Mouse (Mus musculus) neural tube, embryonic 12.5 days (tissue): Measurements from ENCODE around the gene Kcnn1. TPM values are rescaled to one million over a fixed set of nuclear protein-coding genes. Genes with fewer than 3 reads are reported as not detected.

Experiments
- ATAC-seq: fragments of 200-750 bp; cut with Nextera tagmentation; 2 replicates; pipeline ENCODE4 v1.8.0; 2017; ENCODE audit warnings: low read depth, mild to moderate bottlenecking, moderate TSS enrichment, moderate library complexity; ENCODE audit not compliant: low FRiP score
- H3K27ac ChIP-seq: fragments of 300-500 bp; sonication (generic); 2 replicates; pipeline ENCODE4 v1.5.1; 2016
- H3K27me3 ChIP-seq: fragments of 300-500 bp; sonication (generic); replicated peaks from 2 replicates; pipeline ENCODE4 v1.6.1; 2016; ENCODE audit warnings: mild to moderate bottlenecking
- H3K36me3 ChIP-seq: fragments of 300-500 bp; sonication (generic); 2 replicates; pipeline ENCODE4 v1.6.1; 2016; ENCODE audit warnings: mild to moderate bottlenecking
- H3K4me1 ChIP-seq: fragments of 300-500 bp; sonication (generic); 2 replicates; pipeline ENCODE4 v1.6.1; 2016
- H3K4me2 ChIP-seq: fragments of 300-500 bp; sonication (generic); replicated peaks from 2 replicates; pipeline ENCODE4 v1.6.1; 2016; ENCODE audit warnings: mild to moderate bottlenecking
- H3K4me3 ChIP-seq: fragments of 300-500 bp; sonication (generic); 2 replicates; pipeline ENCODE4 v1.5.1; 2016
- H3K9ac ChIP-seq: fragments of 300-500 bp; sonication (generic); 2 replicates; pipeline ENCODE4 v1.6.1; 2016; ENCODE audit warnings: mild to moderate bottlenecking
- H3K9me3 ChIP-seq: fragments of 300-500 bp; sonication (generic); 2 replicates; pipeline ENCODE4 v1.6.1; 2016; ENCODE audit warnings: mild to moderate bottlenecking
- WGBS: fragments of 180-500 bp; shearing (Covaris S2); methylation state at CpG from one replicate; pipeline ENCODE4 v1.1.7; 2016; 5-methylcytosine and 5-hydroxymethylcytosine counted together
- polyA plus RNA-seq: library from polyadenylated mRNA; unstranded; fragments of >200 nt; fragmentation: Nextera tagmentation; extraction: Ambion mirVana; gene quantifications from 2 replicates; pipeline ENCODE4 v1.2.1, GENCODE M21; 2016

The Kcnn1 gene
- polyA plus RNA-seq, 1 experiment from 2014 or later: 24.8 TPM

DNA sequence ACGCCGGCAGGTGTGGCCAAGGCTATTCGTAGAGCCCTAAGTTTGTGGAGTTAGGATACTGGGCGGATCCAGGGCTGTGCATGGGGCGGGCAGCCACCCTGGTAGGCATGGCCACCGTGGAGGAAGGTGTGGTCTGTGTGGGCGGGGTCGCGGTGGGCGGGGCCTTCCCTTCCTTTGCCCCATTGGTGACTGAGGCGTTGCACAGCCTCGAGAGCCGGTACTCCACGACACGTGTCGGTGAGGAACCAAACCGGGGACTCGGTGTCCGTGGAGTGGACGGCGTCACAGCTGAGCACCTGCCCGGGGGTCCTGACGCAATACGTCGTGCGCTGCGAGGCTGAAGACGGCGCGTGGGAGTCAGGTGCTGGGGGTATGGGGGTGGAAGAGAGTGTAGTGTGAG, 46.4 kb downstream of the Kcnn1 start:
- Histone ChIP-seq H3K9me3 (0 out of 2 replicates have a peak, but pooled peaks cover 7% of the 10 kb centered on the region), H3K9ac (no peak overlapping the region), H3K36me3 (no peaks in the 10 kb centered on the region), H3K27me3 (peaks cover 42% of the 10 kb centered on the region), H3K4me2 (peak overlapping the region; percentile 48), H3K4me1 (peaks cover 8% of the 10 kb centered on the region; the same call in 1 of the 2 replicates), H3K27ac (no peak overlapping the region), H3K4me3 (no peak overlapping the region)
- no peak for ATAC-seq
- whole genome bisulfite sequencing: 8% methylated on average over 30 of the region's 30 CpGs

DNA sequence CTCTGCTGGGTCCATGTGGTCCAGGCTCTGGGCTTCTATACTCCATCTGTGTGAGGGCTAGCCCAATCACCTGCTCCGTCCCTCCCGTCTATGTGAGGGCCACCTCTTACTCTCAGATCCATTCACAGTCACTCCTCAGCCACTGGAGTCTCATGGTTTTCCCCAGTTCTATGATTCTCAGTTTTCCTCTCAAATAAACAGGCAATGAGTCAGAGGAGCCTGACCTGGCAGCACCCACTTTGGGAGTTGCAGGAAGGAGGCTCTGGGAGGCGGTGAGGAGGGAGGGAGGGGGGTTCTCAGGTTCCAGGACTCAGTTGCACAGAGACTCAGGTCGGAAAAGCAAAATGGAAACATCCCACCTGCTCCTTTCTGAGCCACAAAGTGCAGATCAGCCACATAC, 50.2 kb downstream of the Kcnn1 start:
- no peak for ATAC-seq
- Histone ChIP-seq H3K4me3 (no peak overlapping the region), H3K27me3 (peaks cover 31% of the 10 kb centered on the region), H3K4me2 (no peak overlapping the region), H3K27ac (no peak overlapping the region), H3K36me3 (no peaks in the 10 kb centered on the region), H3K9ac (no peak overlapping the region), H3K9me3 (no peaks in the 10 kb centered on the region), H3K4me1 (peaks cover 8% of the 10 kb centered on the region; the same call in 1 of the 2 replicates)
- WGBS: 71% methylated on average over 4 of the region's 4 CpGs

DNA sequence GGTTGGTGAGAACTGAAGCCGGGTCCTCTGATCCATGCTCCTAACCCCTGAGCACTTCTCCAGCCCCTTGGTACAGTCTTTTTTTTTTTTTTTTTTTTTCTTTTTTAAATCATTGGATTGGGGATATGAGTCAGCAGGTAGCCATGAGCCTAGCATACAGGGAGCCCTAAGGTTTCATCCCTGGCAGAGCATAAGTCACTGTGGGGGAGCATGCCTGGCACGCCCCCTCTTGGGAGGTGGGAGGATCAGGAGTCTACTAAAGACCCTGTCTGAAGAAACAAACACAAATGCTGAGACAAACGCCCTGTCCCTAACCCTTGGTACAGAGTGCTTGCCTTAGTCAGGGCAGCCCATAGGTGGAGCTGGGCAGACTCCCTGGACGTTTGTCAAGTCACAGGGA, 51.0 kb downstream of the Kcnn1 start:
- H3K27me3 ChIP-seq: peaks cover 31% of the 10 kb centered on the region
- no peak overlapping the region for H3K4me3 ChIP-seq
- ATAC-seq: no peak
- no peak overlapping the region for H3K27ac ChIP-seq
- H3K36me3 ChIP-seq: no peaks in the 10 kb centered on the region
- no peaks in the 10 kb centered on the region for H3K9me3 ChIP-seq
- 44% methylated on average over 4 of the region's 4 CpGs for WGBS
- H3K4me1 ChIP-seq: peaks cover 6% of the 10 kb centered on the region; the same call in 1 of the 2 replicates
- H3K9ac ChIP-seq: no peak overlapping the region
- no peak overlapping the region for H3K4me2 ChIP-seq

GRCm38 (mm10) chr8:70810962-70811680, 51.9 kb downstream of the Kcnn1 start:
- Histone ChIP-seq H3K27me3 (peaks cover 22% of the 10 kb centered on the region), H3K9ac (no peak overlapping the region), H3K27ac (no peak overlapping the region), H3K9me3 (no peaks in the 10 kb centered on the region), H3K4me3 (no peak overlapping the region), H3K36me3 (no peaks in the 10 kb centered on the region), H3K4me2 (no peak overlapping the region), H3K4me1 (no peaks in the 10 kb centered on the region)
- ATAC-seq: no peak
- 77% methylated on average over 20 of the region's 20 CpGs for WGBS

DNA sequence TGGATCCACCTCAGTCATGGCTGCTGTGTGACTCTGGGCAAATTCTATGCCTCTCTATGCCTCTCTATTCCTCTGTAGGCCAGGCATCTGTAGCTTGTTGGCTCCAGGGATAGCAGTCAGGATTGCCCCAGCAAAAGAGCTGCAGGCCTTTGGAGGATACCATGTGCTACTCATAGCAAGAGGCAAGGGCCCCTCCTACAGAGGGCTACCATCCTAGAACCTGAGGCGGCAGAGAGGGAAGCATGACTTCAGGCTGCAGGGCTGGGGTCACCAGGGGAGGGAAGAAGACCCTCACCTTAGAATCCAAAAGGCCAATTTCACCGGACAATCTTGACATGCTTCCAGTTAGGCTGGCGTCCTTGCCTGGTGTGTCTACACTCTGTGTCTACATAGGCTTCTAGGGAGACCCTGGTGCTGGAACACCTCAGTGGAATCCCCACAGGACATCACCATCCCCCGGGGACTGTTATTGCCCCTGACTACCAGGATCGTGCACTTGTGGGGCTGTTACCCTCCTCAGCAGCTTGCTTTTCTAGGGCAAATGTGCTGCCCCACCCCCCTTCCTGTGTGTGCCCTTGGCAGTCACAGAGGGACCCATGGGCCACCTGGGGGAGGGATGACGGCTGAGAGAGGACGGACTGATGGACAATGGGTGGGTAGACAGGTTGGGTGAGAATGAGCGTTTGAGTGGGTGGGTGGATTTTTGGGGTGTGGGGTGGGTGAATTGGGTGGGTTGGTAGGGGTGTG, 53.9 kb downstream of the Kcnn1 start:
- H3K36me3 ChIP-seq: no peaks in the 10 kb centered on the region
- H3K27ac ChIP-seq: no peak overlapping the region
- ATAC-seq: no peak
- H3K4me2 ChIP-seq: no peak overlapping the region
- H3K4me3 ChIP-seq: no peak overlapping the region
- WGBS: 75% methylated on average over 8 of the region's 8 CpGs
- H3K9me3 ChIP-seq: no peaks in the 10 kb centered on the region
- peaks cover 9% of the 10 kb centered on the region for H3K4me1 ChIP-seq
- peaks cover 23% of the 10 kb centered on the region for H3K27me3 ChIP-seq
- H3K9ac ChIP-seq: no peak overlapping the region

DNA sequence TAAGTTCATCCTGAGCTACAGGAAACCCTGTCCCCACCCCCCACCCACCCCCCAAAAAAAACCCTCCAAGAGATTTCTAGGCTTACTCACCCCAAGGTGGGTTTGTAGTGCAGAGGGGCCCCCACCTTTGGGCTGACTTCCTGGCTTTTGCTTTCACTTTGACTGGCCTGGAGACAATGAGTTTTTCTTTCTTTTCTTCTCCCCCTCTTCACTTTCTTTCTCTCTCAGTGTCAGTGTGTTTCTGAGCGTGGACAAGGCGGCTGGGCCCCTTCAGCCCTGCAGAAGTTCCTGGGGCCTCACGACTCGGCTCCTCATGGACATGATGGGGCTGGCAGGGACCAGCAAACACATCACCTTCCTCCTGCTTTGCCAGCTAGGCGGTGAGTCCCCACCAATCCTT, 54.8 kb downstream of the Kcnn1 start, which contains the start of gene Il12rb1:
Gene Il12rb1, plus strand, starts transcription at position 211 of the 400 bp plus-strand sequence.
- H3K27me3 ChIP-seq: peaks cover 32% of the 10 kb centered on the region
- no peak within 1 kb of the TSS for H3K4me2 ChIP-seq
- no peak within 1 kb of the TSS for H3K27ac ChIP-seq
- H3K4me3 ChIP-seq: no peak within 1 kb of the TSS
- 64% methylated on average over 5 of the region's 5 CpGs for WGBS
- no peak within 1 kb of the TSS for H3K9ac ChIP-seq
- peaks cover 15% of the 10 kb centered on the region for H3K4me1 ChIP-seq
- H3K36me3 ChIP-seq: no peaks in the 10 kb centered on the region
- no peak for ATAC-seq
- H3K9me3 ChIP-seq: no peaks in the 10 kb centered on the region

DNA sequence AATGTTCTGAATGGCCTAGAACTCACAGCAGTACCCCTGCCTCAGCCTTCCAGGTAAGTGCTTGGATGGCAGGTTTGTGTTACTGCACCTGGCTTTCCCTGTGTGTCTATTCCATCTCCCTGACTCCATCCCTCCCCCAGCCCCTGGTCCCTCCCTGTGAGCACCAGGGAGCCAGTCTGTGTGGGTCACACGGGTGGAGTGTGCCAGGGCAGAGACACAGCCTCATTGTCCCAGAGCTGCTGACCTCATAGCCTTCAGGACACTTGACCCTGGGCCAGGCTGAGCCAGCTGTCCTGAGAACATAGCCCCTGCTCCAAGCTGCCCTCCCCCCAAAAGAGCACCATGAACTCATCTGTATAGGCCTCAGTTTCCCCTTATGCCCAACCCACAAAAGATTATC, 55.8 kb downstream of the Kcnn1 start:
- Histone ChIP-seq H3K36me3 (no peaks in the 10 kb centered on the region), H3K9ac (no peak overlapping the region), H3K4me2 (no peak overlapping the region), H3K4me1 (peaks cover 15% of the 10 kb centered on the region), H3K27ac (no peak overlapping the region), H3K27me3 (peaks cover 35% of the 10 kb centered on the region), H3K4me3 (no peak overlapping the region), H3K9me3 (no peaks in the 10 kb centered on the region)
- ATAC-seq: no peak
- WGBS: 43% methylated on average over 1 of the region's 1 CpGs

DNA sequence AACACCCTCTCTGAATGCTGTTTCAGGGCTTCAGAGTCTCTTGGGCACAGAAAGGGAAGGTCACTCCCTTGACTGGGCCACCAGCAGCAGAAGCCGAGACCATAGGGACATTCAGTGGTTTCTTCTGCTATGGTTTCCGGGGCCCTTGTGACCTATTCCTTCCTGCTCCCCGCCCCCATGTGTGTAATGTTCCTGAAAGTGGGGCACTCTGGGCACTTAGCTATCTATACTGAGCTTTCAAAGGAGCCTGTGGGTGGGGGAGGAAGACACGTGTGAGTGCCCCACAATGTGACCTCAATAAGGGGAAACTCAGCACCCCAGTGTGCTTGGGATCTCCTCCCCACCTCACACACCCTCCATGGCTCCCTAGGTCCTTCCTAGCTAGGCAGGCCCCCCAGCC, 56.5 kb downstream of the Kcnn1 start:
- Histone ChIP-seq H3K27me3 (peaks cover 41% of the 10 kb centered on the region), H3K4me3 (no peak overlapping the region), H3K4me2 (no peak overlapping the region), H3K9ac (no peak overlapping the region), H3K9me3 (no peaks in the 10 kb centered on the region), H3K36me3 (no peaks in the 10 kb centered on the region), H3K27ac (no peak overlapping the region), H3K4me1 (peaks cover 15% of the 10 kb centered on the region)
- ATAC-seq: no peak
- 70% methylated on average over 4 of the region's 4 CpGs for WGBS

- peak within 1 kb of the TSS; percentile 78 for H3K4me2 ChIP-seq
- no peak within 1 kb of the TSS for H3K27ac ChIP-seq
- H3K4me3 ChIP-seq: peak within 1 kb of the TSS; percentile 49
- no peaks in the 10 kb centered on the region for H3K36me3 ChIP-seq
- H3K4me1 ChIP-seq: peaks cover 19% of the 10 kb centered on the region
- H3K9me3 ChIP-seq: no peaks in the 10 kb centered on the region
- WGBS: under 1% methylated on average over 45 of the region's 45 CpGs
- peaks cover 48% of the 10 kb centered on the region for H3K27me3 ChIP-seq
- peak within 1 kb of the TSS; percentile 41 for H3K9ac ChIP-seq
- peak; percentile 84 for ATAC-seq
Observed at GRCm38 (mm10) chr8:70804481-70805206, 58.4 kb downstream of the Kcnn1 start, which contains the start of gene Mast3. Mast3 (minus strand) TSS chr8:70805054.

DNA sequence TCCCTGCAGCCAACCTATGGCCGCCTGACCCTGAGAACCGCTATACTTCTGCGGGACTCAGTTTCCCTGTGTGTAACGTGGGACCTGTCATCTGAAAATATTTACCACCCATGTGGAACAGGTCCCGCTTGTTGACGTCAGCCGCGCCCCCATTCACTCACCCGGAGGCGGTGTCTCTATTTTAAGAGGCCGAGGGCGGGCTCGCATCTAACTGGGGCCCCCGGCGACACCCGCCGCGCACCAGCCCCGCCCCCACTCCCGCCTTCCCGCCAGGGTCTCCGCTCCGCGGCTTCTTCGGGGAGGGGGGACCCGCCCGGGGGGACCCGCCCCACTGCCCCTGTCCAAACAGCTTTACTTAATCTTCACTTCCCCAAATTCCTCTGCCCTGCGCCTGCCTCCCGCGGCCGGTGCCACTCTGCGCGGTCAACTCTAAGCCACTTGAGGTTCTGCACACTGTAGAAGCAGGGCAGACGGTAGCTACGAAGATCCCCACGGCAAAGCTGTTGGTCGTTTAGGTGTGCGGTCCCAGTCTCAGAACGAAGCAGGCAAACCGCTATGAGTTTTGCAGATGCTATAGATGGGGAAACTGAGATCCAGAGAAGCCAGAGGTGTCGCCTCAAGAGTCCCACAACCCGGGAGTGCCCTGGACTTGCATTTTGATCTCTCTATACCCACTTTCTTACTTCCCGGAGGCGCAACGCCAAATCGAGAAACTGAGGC, 59.1 kb downstream of the Kcnn1 start:
- 0 out of 2 replicates have a peak, but pooled peaks have one; percentile 14 for ATAC-seq
- Histone ChIP-seq H3K27ac (no peak overlapping the region), H3K9ac (peak overlapping the region; percentile 41), H3K4me3 (peak overlapping the region; percentile 49), H3K4me1 (peaks cover 19% of the 10 kb centered on the region), H3K9me3 (no peaks in the 10 kb centered on the region), H3K27me3 (peaks cover 55% of the 10 kb centered on the region), H3K36me3 (no peaks in the 10 kb centered on the region), H3K4me2 (peak overlapping the region; percentile 78)
- 2% methylated on average over 47 of the region's 47 CpGs for WGBS

DNA sequence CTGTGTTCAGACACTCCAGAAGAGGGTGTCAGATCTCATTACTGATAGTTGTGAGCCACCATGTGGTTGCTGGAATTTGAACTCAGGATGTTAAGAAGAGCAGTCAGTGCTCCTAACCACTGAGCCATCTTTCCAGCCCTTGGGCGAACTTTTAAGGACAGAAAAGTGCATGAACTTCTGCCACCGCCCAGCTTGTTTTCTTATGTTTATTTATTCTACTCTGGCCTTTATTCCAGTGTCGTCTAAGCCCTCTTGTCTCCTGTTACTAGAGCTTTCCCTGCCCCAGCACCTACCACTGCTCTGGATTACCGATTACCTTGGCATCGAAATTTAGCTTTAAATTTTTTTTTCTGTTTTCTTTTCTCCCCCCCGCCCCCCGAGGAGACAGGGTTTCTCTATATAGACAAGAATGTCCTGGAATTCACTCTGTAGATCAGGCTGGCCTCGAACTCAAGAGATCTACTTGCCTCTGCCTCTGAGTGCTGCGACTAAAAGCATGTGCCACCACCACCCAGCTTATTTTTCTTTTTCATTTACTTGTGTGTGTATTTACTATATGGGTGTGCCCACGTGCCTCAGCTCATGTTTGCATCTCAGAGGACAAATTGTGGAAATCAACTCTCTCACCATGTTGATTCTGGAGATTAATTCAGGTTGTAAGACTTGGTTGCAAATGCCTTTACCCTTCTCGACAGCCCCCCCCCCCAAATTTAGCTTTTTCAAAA, 60.1 kb downstream of the Kcnn1 start:
- 75% methylated on average over 11 of the region's 11 CpGs for WGBS
- Histone ChIP-seq H3K4me1 (peaks cover 23% of the 10 kb centered on the region), H3K4me2 (0 out of 2 replicates have a peak overlapping the region, but pooled peaks have one; percentile 78), H3K9ac (no peak overlapping the region), H3K27me3 (peaks cover 65% of the 10 kb centered on the region), H3K9me3 (no peaks in the 10 kb centered on the region), H3K36me3 (no peaks in the 10 kb centered on the region), H3K27ac (no peak overlapping the region), H3K4me3 (no peak overlapping the region)
- no peak for ATAC-seq
